Mouse (Mus musculus): Measurements from ENCODE around the gene Zcchc9. TPM values are rescaled to one million over a fixed set of nuclear protein-coding genes. Genes with fewer than 3 reads are reported as not detected.

Zcchc9 gene
- polyA plus RNA-seq (2012; rRNA removed), result 7.2 and 8.3 TPM in 2 replicates

DNA sequence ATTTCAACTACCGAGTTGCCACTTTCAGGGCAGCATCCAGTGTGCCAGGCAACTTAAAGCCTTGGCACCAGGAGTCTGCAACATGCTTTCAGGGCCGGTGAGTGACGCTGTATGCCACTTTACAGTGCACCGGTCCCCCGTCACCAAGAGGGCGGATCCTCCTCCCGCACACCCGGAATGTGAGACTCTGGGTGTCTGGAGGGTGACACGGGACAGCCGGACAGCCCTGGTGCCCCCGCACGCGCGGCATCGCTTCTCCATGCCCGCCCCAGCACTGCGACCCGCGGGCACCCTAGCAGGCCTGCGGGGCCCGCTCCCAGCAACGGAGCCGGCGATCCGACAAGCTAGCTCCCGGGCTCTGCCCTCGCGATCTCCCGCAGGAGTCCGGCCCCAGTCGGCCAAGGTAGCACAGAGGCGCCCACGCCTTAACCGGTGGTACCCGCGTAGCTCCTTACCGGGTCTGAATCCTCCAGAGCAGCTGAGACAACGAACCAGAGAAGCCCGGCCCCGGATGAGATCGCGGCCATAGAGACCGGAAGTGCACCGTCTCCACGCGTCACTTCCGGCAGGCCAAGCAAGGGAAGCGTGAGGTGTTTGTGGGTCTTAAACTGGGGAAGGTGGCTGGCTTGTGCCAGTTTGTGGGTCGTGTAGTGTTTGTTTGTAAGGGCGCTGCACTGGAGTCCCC is at the start of gene Zcchc9:
Zcchc9 (minus strand) TSS at position 551 of the 685 bp plus-strand sequence.
- H3K27ac ChIP-seq (ENCODE audit: insufficient read depth, low read length), result peak within 1 kb of the TSS; percentile 96
- DNase-seq (ENCODE audit: low read depth in 1 of 2, low spot score in 2 of 2), result peak; percentile 80 to 87
- TF ChIP-seq CTCF (IDR thresholded peaks at IDR 0.05; ENCODE audit: extremely low read depth, insufficient read depth, insufficient read length, insufficient replicate concordance), result 0 out of 2 replicates have a peak, but pooled peaks have one; percentile 18
- peak; percentile 93 for TF ChIP-seq POLR2A (IDR thresholded peaks at IDR 0.05; ENCODE audit: low read depth, low read length)
- peaks cover 9% of the 10 kb centered on the region for H3K36me3 ChIP-seq (ENCODE audit: control insufficient read depth, insufficient read depth, low read length)
- no peaks in the 10 kb centered on the region; the same call in 1 of the 2 replicates for H3K4me1 ChIP-seq (ENCODE audit: control insufficient read depth, insufficient read depth, insufficient read length)
- WGBS, result under 1% methylated on average over 50 of the region's 50 CpGs
- H3K4me3 ChIP-seq (ENCODE audit: extremely low read depth, insufficient read depth, insufficient read length), result peak within 1 kb of the TSS; percentile 97
- no peaks in the 10 kb centered on the region for H3K27me3 ChIP-seq (ENCODE audit: control insufficient read depth, insufficient read depth, low read length)

DNA sequence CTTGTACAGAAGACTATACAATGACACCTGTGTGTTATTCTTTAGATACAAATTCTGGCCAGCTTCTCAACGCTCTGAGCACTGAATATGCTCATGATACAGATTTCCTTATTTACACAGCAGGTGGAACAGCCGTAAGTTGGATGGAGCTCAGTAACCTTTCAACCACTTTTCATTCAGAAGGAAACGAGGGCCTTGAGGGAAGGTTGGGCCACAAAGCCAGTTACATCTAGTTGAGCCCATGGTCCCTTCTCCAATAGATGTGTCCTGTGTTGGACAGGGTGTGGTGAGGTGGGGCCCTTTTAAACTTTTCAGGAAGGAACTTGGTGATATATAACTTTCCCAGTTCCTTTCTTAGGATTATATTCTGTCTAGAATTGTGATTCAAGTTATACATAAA is 46.9 kb upstream of the Zcchc9 start:
- H3K27ac ChIP-seq (ENCODE audit: insufficient read depth, low read length), result no peak overlapping the region
- H3K4me3 ChIP-seq (ENCODE audit: extremely low read depth, insufficient read depth, insufficient read length), result no peak overlapping the region
- H3K27me3 ChIP-seq (ENCODE audit: control insufficient read depth, insufficient read depth, low read length), result no peaks in the 10 kb centered on the region
- WGBS, result 87% methylated on average over 3 of the region's 3 CpGs
- DNase-seq (ENCODE audit: low read depth in 1 of 2, low spot score in 2 of 2), result no peak
- H3K4me1 ChIP-seq (ENCODE audit: control insufficient read depth, insufficient read depth, insufficient read length), result no peaks in the 10 kb centered on the region
- no peaks in the 10 kb centered on the region for H3K36me3 ChIP-seq (ENCODE audit: control insufficient read depth, insufficient read depth, low read length)
- TF ChIP-seq POLR2A (IDR thresholded peaks at IDR 0.05; ENCODE audit: low read depth, low read length) (no peak), CTCF (IDR thresholded peaks at IDR 0.05; ENCODE audit: extremely low read depth, insufficient read depth, insufficient read length, insufficient replicate concordance) (no peak)

DNA sequence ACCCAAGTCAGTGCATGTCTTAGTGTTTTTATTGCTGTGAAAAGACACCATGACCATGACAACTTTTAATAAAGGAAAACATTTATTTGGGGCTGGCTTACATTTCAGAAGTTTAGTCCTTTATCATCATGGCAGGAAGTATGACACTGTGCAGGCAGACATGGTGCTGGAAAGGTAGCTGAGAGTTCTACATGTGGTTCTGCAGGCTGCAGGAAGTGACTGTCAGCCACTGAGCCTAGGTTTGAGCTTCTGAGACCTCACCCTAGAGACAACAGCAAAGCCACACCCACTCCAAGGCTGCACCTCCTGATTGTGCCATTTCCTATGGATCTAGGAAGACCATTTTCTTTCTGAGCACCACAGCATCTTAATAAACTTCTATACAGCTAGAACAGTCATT is 20.4 kb upstream of the Zcchc9 start:
- H3K27ac ChIP-seq (ENCODE audit: insufficient read depth, low read length), result no peak overlapping the region
- H3K27me3 ChIP-seq (ENCODE audit: control insufficient read depth, insufficient read depth, low read length), result no peaks in the 10 kb centered on the region
- TF ChIP-seq POLR2A (IDR thresholded peaks at IDR 0.05; ENCODE audit: low read depth, low read length) (no peak), CTCF (IDR thresholded peaks at IDR 0.05; ENCODE audit: extremely low read depth, insufficient read depth, insufficient read length, insufficient replicate concordance) (no peak)
- H3K36me3 ChIP-seq (ENCODE audit: control insufficient read depth, insufficient read depth, low read length), result no peaks in the 10 kb centered on the region
- H3K4me1 ChIP-seq (ENCODE audit: control insufficient read depth, insufficient read depth, insufficient read length), result no peaks in the 10 kb centered on the region
- no peak overlapping the region for H3K4me3 ChIP-seq (ENCODE audit: extremely low read depth, insufficient read depth, insufficient read length)
- DNase-seq (ENCODE audit: low read depth in 1 of 2, low spot score in 2 of 2), result no peak

DNA sequence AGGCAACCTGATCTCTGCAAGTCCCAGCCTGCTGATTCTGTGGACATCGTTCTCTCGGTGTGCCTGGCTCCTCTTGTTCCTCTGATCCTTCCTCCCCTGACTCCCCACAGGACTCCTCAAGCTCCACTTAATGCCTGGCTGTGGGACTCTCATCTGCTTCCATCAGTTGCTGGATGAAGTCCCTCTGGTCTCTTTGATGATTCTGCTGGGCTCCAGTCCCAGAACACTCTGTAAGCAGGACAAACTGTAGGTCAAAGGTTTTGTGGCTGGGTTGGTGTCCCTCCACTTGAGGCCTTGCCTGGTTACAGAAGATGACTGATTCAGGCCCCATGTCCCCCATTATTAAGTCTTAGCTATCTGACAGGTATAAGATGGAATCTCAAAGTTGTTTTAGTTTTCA is 18.6 kb upstream of the Zcchc9 start:
- DNase-seq (ENCODE audit: low read depth in 1 of 2, low spot score in 2 of 2), result no peak
- 96% methylated on average over 2 of the region's 2 CpGs for WGBS
- Histone ChIP-seq H3K27me3 (ENCODE audit: control insufficient read depth, insufficient read depth, low read length) (no peaks in the 10 kb centered on the region), H3K36me3 (ENCODE audit: control insufficient read depth, insufficient read depth, low read length) (no peaks in the 10 kb centered on the region), H3K4me1 (ENCODE audit: control insufficient read depth, insufficient read depth, insufficient read length) (no peaks in the 10 kb centered on the region), H3K4me3 (ENCODE audit: extremely low read depth, insufficient read depth, insufficient read length) (no peak overlapping the region), H3K27ac (ENCODE audit: insufficient read depth, low read length) (no peak overlapping the region)
- TF ChIP-seq CTCF (IDR thresholded peaks at IDR 0.05; ENCODE audit: extremely low read depth, insufficient read depth, insufficient read length, insufficient replicate concordance) (no peak), POLR2A (IDR thresholded peaks at IDR 0.05; ENCODE audit: low read depth, low read length) (no peak)

DNA sequence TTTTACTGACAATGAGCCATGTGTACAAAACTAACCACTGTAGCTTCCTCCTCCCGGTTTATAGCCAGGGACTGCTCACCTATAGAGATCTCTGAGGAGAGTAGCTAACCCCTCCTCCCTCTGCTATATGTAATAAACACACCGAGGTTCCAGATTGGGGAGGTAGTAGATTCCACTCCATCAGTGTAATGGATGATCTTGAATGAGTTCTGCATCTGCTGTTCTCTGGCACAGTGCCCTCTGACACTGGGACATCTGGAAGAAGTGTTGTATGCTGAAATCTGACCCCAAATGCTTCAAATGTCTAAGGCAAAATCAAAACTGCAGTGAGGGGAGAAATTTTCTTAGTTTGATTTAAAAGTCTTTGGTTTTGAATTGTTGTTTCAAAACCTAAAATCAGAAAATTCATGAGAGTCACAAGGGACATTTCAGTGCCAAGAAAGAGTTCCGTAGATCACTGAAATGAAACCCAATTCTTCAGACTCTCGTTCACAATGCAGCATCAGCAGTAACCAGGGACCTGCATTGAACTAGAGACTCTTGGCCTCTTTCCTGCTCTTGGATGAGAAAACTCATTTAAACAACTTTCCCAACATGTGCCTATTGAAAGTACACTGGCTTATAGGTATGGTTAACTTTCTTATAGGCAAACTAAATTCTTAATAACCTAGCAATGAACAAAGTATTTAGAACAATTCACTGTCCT is 17.5 kb upstream of the Zcchc9 start:
- no peak for DNase-seq (ENCODE audit: low read depth in 1 of 2, low spot score in 2 of 2)
- H3K4me3 ChIP-seq (ENCODE audit: extremely low read depth, insufficient read depth, insufficient read length), result no peak overlapping the region
- TF ChIP-seq POLR2A (IDR thresholded peaks at IDR 0.05; ENCODE audit: low read depth, low read length), result no peak
- TF ChIP-seq CTCF (IDR thresholded peaks at IDR 0.05; ENCODE audit: extremely low read depth, insufficient read depth, insufficient read length, insufficient replicate concordance), result no peak
- H3K36me3 ChIP-seq (ENCODE audit: control insufficient read depth, insufficient read depth, low read length), result no peaks in the 10 kb centered on the region
- H3K27ac ChIP-seq (ENCODE audit: insufficient read depth, low read length), result no peak overlapping the region
- no peaks in the 10 kb centered on the region for H3K27me3 ChIP-seq (ENCODE audit: control insufficient read depth, insufficient read depth, low read length)
- no peaks in the 10 kb centered on the region for H3K4me1 ChIP-seq (ENCODE audit: control insufficient read depth, insufficient read depth, insufficient read length)
- 74% methylated on average over 4 of the region's 4 CpGs for WGBS

- TF ChIP-seq CTCF (IDR thresholded peaks at IDR 0.05; ENCODE audit: extremely low read depth, insufficient read depth, insufficient read length, insufficient replicate concordance) (no peak), POLR2A (IDR thresholded peaks at IDR 0.05; ENCODE audit: low read depth, low read length) (no peak)
- DNase-seq (ENCODE audit: low read depth in 1 of 2, low spot score in 2 of 2), result no peak
Observed at GRCm38 (mm10) chr13:91823735-91824134, 16.2 kb upstream of the Zcchc9 start.

GRCm38 (mm10) chr13:91814670-91815069 is 7.2 kb upstream of the Zcchc9 start:
- DNase-seq (ENCODE audit: low read depth in 1 of 2, low spot score in 2 of 2), result peak in 1 of 2 experiments; percentile 23
- TF ChIP-seq CTCF (IDR thresholded peaks at IDR 0.05; ENCODE audit: extremely low read depth, insufficient read depth, insufficient read length, insufficient replicate concordance) (no peak), POLR2A (IDR thresholded peaks at IDR 0.05; ENCODE audit: low read depth, low read length) (no peak)
- Histone ChIP-seq H3K4me1 (ENCODE audit: control insufficient read depth, insufficient read depth, insufficient read length) (no peaks in the 10 kb centered on the region), H3K27ac (ENCODE audit: insufficient read depth, low read length) (no peak overlapping the region), H3K4me3 (ENCODE audit: extremely low read depth, insufficient read depth, insufficient read length) (no peak overlapping the region), H3K27me3 (ENCODE audit: control insufficient read depth, insufficient read depth, low read length) (no peaks in the 10 kb centered on the region), H3K36me3 (ENCODE audit: control insufficient read depth, insufficient read depth, low read length) (no peaks in the 10 kb centered on the region)
- 68% methylated on average over 5 of the region's 5 CpGs for WGBS

More at GRCm38 (mm10) chr13:91823735-91824134, 16.2 kb upstream of the Zcchc9 start:
- H3K36me3 ChIP-seq (ENCODE audit: control insufficient read depth, insufficient read depth, low read length), result no peaks in the 10 kb centered on the region
- no peaks in the 10 kb centered on the region for H3K27me3 ChIP-seq (ENCODE audit: control insufficient read depth, insufficient read depth, low read length)
- H3K4me1 ChIP-seq (ENCODE audit: control insufficient read depth, insufficient read depth, insufficient read length), result no peaks in the 10 kb centered on the region
- no peak overlapping the region for H3K4me3 ChIP-seq (ENCODE audit: extremely low read depth, insufficient read depth, insufficient read length)
- WGBS, result 84% methylated on average over 6 of the region's 6 CpGs
- H3K27ac ChIP-seq (ENCODE audit: insufficient read depth, low read length), result no peak overlapping the region

Measured in spleen, adult 2 months (tissue).